Mouse (Mus musculus) hindbrain, embryonic 10.5 days (tissue): ENCODE results near the gene Igfals. TPM values are rescaled to one million over a fixed set of nuclear protein-coding genes. Genes with fewer than 3 reads are reported as not detected.

Source experiments
- DNase-seq: peaks from one replicate; pipeline ENCODE4 v3.0.0-alpha.2; 2017; ENCODE audit warnings: low spot score
- H3K27ac ChIP-seq: fragments of 300-500 bp; sonication (generic); 2 replicates; pipeline ENCODE4 v1.5.1; 2016; ENCODE audit warnings: mild to moderate bottlenecking, moderate library complexity
- H3K27me3 ChIP-seq: fragments of 300-500 bp; sonication (generic); 2 replicates; pipeline ENCODE4 v1.6.1; 2016; ENCODE audit warnings: mild to moderate bottlenecking; ENCODE audit not compliant: poor library complexity, insufficient read depth, severe bottlenecking
- H3K36me3 ChIP-seq: fragments of 300-500 bp; sonication (generic); 2 replicates; pipeline ENCODE4 v1.6.1; 2016; ENCODE audit warnings: mild to moderate bottlenecking, moderate library complexity
- H3K4me1 ChIP-seq: fragments of 300-500 bp; sonication (generic); replicated peaks from 2 replicates; pipeline ENCODE4 v1.6.1; 2016; ENCODE audit warnings: mild to moderate bottlenecking
- H3K4me3 ChIP-seq: fragments of 300-500 bp; sonication (generic); 2 replicates; pipeline ENCODE4 v1.5.1; 2016; ENCODE audit warnings: mild to moderate bottlenecking, moderate library complexity
- H3K9me3 ChIP-seq: fragments of 300-500 bp; sonication (generic); 2 replicates; pipeline ENCODE4 v1.6.1; 2016; ENCODE audit warnings: mild to moderate bottlenecking, moderate library complexity
- WGBS: fragments of 180-500 bp; shearing (Covaris S2); methylation state at CpG from one replicate; pipeline ENCODE4 v1.1.7; 2016; 5-methylcytosine and 5-hydroxymethylcytosine counted together
- polyA plus RNA-seq: library from polyadenylated mRNA; unstranded; fragments of >200 nt; fragmentation: Nextera tagmentation; extraction: Ambion mirVana; gene quantifications from 2 replicates; pipeline ENCODE4 v1.2.1, GENCODE M21; 2016

Igfals gene
- polyA plus RNA-seq, 1 experiment from 2014 or later = 0.58 TPM

- Histone ChIP-seq H3K4me1 (peaks cover 29% of the 10 kb centered on the region), H3K27ac (peak within 1 kb of the TSS; percentile 93), H3K36me3 (peaks cover 13% of the 10 kb centered on the region), H3K9me3 (no peaks in the 10 kb centered on the region), H3K4me3 (peak within 1 kb of the TSS; percentile 70), H3K27me3 (peaks cover 10% of the 10 kb centered on the region)
- peak; percentile 97 for DNase-seq
- under 1% methylated on average over 58 of the region's 58 CpGs for WGBS
Observed at GRCm38 (mm10) chr17:24850065-24850772, 15.6 kb upstream of the Igfals start, which contains the start of gene Fahd1. Gene Fahd1 (minus strand): TSS chr17:24850364.

- peaks cover 29% of the 10 kb centered on the region for H3K4me1 ChIP-seq
- DNase-seq = no peak
- peak overlapping the region; percentile 70 for H3K4me3 ChIP-seq
- H3K27me3 ChIP-seq = peaks cover 10% of the 10 kb centered on the region
- no peaks in the 10 kb centered on the region for H3K9me3 ChIP-seq
- peaks cover 13% of the 10 kb centered on the region for H3K36me3 ChIP-seq
- peak overlapping the region; percentile 93 for H3K27ac ChIP-seq
- whole genome bisulfite sequencing = 2% methylated on average over 20 of the region's 20 CpGs
Observed at GRCm38 (mm10) chr17:24850773-24851127, 15.0 kb upstream of the Igfals start.

- no peaks in the 10 kb centered on the region for H3K9me3 ChIP-seq
- H3K4me3 ChIP-seq = peak overlapping the region; percentile 70
- peaks cover 29% of the 10 kb centered on the region for H3K4me1 ChIP-seq
- no peak overlapping the region for H3K27ac ChIP-seq
- peaks cover 10% of the 10 kb centered on the region for H3K27me3 ChIP-seq
- DNase-seq = no peak
- 80% methylated on average over 10 of the region's 10 CpGs for WGBS
- peaks cover 20% of the 10 kb centered on the region for H3K36me3 ChIP-seq
Observed at GRCm38 (mm10) chr17:24851381-24852125, 14.2 kb upstream of the Igfals start.

GRCm38 (mm10) chr17:24855838-24856464 is 9.8 kb upstream of the Igfals start:
- H3K9me3 ChIP-seq = no peaks in the 10 kb centered on the region
- H3K27me3 ChIP-seq = peaks cover 10% of the 10 kb centered on the region
- 82% methylated on average over 3 of the region's 3 CpGs for WGBS
- no peak overlapping the region for H3K27ac ChIP-seq
- 0 out of 2 replicates have a peak overlapping the region, but pooled peaks have one; percentile 2 for H3K4me3 ChIP-seq
- peaks cover 8% of the 10 kb centered on the region for H3K4me1 ChIP-seq
- H3K36me3 ChIP-seq = peaks cover 53% of the 10 kb centered on the region
- DNase-seq = no peak

GRCm38 (mm10) chr17:24856589-24856988 is 9.2 kb upstream of the Igfals start:
- 92% methylated on average over 13 of the region's 13 CpGs for WGBS
- H3K27me3 ChIP-seq = peaks cover 3% of the 10 kb centered on the region
- peaks cover 60% of the 10 kb centered on the region for H3K36me3 ChIP-seq
- 0 out of 2 replicates have a peak overlapping the region, but pooled peaks have one; percentile 2 for H3K4me3 ChIP-seq
- DNase-seq = no peak
- no peaks in the 10 kb centered on the region for H3K9me3 ChIP-seq
- no peak overlapping the region for H3K27ac ChIP-seq
- peaks cover 2% of the 10 kb centered on the region; the same call in 1 of the 2 replicates for H3K4me1 ChIP-seq

DNA sequence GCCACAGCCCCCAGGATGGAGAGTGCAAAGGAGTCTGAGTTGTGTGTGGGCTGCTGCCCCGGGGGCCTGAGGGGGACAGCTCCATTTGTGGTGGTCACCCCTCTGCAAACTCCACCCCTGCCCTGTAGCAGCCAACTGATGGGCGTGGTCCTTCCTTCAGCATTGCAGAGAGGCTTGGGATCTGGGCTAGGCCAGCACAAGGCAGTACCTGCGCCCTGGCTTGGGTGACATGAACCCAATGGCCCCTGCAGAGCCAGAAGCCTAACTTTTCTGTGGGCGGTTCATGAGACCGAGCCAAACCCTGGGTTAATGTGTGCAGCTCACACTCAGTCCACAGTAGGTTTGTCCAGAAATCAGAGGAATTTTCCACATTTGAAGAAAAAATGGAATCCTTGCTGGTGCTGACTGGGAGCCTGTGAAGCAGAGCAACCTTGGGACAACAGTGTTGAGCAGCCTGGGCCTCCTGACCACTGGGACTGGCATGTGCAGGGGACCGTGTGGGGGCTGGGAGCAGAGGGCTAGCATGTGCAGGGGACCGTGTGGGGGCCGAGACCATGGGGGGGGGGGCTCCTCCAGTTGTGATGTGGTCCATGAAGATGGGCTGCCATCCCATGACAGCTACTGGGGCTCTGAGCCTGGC is 7.8 kb upstream of the Igfals start:
- no peak for DNase-seq
- H3K27ac ChIP-seq = no peak overlapping the region
- no peaks in the 10 kb centered on the region for H3K27me3 ChIP-seq
- H3K9me3 ChIP-seq = no peaks in the 10 kb centered on the region
- no peak overlapping the region for H3K4me3 ChIP-seq
- WGBS = 84% methylated on average over 8 of the region's 8 CpGs
- H3K4me1 ChIP-seq = no peaks in the 10 kb centered on the region
- H3K36me3 ChIP-seq = peaks cover 70% of the 10 kb centered on the region

GRCm38 (mm10) chr17:24858967-24859366 is 6.8 kb upstream of the Igfals start:
- H3K4me3 ChIP-seq = no peak overlapping the region
- no peaks in the 10 kb centered on the region for H3K9me3 ChIP-seq
- peaks cover 62% of the 10 kb centered on the region for H3K36me3 ChIP-seq
- 90% methylated on average over 6 of the region's 6 CpGs for WGBS
- no peaks in the 10 kb centered on the region for H3K4me1 ChIP-seq
- H3K27me3 ChIP-seq = no peaks in the 10 kb centered on the region
- H3K27ac ChIP-seq = no peak overlapping the region
- DNase-seq = no peak

DNA sequence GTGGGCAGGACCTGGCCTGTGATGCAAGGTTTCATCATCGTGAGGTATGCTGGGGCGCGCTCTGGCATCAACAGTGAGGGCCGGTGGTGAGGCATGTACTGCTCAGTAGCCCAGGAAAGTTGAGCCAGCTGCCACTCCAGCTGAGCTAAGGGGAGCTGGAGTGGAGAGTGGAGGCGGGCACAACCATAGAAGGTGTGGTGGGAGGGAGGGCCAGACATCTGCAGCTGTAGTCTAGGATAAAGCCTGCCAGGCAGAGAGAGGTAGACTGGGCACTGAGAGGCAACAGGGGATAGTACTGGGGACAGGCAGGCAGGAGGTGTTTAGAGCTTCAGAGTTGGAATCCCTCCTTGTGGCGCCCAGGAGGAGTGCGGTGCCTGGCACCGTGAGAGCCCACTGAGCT is 5.7 kb upstream of the Igfals start:
- no peak overlapping the region for H3K27ac ChIP-seq
- no peak overlapping the region for H3K4me3 ChIP-seq
- H3K4me1 ChIP-seq = no peaks in the 10 kb centered on the region
- no peak for DNase-seq
- peaks cover 61% of the 10 kb centered on the region for H3K36me3 ChIP-seq
- no peaks in the 10 kb centered on the region for H3K27me3 ChIP-seq
- H3K9me3 ChIP-seq = no peaks in the 10 kb centered on the region
- 87% methylated on average over 8 of the region's 8 CpGs for WGBS

DNA sequence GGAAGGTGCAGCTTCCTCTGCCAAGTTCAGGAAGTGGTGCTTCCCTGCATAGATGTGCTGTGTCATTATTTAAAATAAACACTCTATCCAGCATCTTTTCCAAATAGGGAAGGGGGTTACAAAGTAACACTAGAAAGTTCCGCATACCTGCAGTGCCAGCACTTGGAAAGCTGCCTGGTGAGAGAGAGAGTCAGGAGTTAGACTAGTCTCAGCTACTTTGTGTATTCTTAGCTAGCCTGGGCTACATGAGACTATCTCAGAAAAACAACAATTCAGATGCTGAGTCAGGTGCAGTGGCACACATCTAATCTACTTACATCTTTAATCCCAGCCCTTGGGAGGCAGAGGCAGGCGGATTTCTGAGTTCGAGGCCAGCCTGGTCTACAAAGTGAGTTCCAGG is 4.0 kb upstream of the Igfals start:
- Histone ChIP-seq H3K27me3 (no peaks in the 10 kb centered on the region), H3K9me3 (no peaks in the 10 kb centered on the region), H3K4me1 (no peaks in the 10 kb centered on the region), H3K4me3 (no peak overlapping the region), H3K36me3 (peaks cover 59% of the 10 kb centered on the region), H3K27ac (no peak overlapping the region)
- 96% methylated on average over 3 of the region's 3 CpGs for WGBS
- DNase-seq = no peak

- 90% methylated on average over 10 of the region's 10 CpGs for WGBS
- H3K4me3 ChIP-seq = no peak overlapping the region
- peaks cover 9% of the 10 kb centered on the region; the same call in 1 of the 2 replicates for H3K36me3 ChIP-seq
- H3K9me3 ChIP-seq = no peaks in the 10 kb centered on the region
- DNase-seq = no peak
- no peak overlapping the region for H3K27ac ChIP-seq
- H3K4me1 ChIP-seq = no peaks in the 10 kb centered on the region
- no peaks in the 10 kb centered on the region for H3K27me3 ChIP-seq
Observed at GRCm38 (mm10) chr17:24867914-24868313, 2.1 kb downstream of the Igfals start.

- Histone ChIP-seq H3K27me3 (no peaks in the 10 kb centered on the region), H3K4me1 (peaks cover 19% of the 10 kb centered on the region), H3K36me3 (no peaks in the 10 kb centered on the region), H3K4me3 (no peak overlapping the region), H3K27ac (no peak overlapping the region), H3K9me3 (no peaks in the 10 kb centered on the region)
- no peak for DNase-seq
- 50% methylated on average over 4 of the region's 4 CpGs for WGBS
Observed at GRCm38 (mm10) chr17:24873695-24874404, 8.1 kb downstream of the Igfals start.

GRCm38 (mm10) chr17:24874405-24874745 is 8.6 kb downstream of the Igfals start:
- Histone ChIP-seq H3K9me3 (no peaks in the 10 kb centered on the region), H3K27me3 (no peaks in the 10 kb centered on the region), H3K27ac (no peak overlapping the region), H3K4me3 (no peak overlapping the region), H3K36me3 (no peaks in the 10 kb centered on the region), H3K4me1 (peaks cover 19% of the 10 kb centered on the region)
- DNase-seq = no peak
- 53% methylated on average over 1 of the region's 1 CpGs for WGBS
